Mouse (Mus musculus): ENCODE measurements at regions not wholly inside any gene's neighbourhood (a gene's known extent, or its start where the extent isn't known, plus 50 kb on each side); places are given as distances from the start of the nearest gene placed in this dataset.

GRCm38 (mm10) chr5:133124223-133124622 is 581.1 kb upstream of the Auts2 start:
- TF ChIP-seq POLR2A (IDR thresholded peaks at IDR 0.05; ENCODE audit: low read depth, low read length) (no peak), CTCF (IDR thresholded peaks at IDR 0.05; ENCODE audit: extremely low read depth, insufficient read depth, insufficient read length, insufficient replicate concordance) (no peak)
